Mouse (Mus musculus) stomach, embryonic 16.5 days (tissue): ENCODE data around the gene Fbxo42. TPM values are rescaled to one million over a fixed set of nuclear protein-coding genes. Genes with fewer than 3 reads are reported as not detected.

Source experiments
- ATAC-seq: fragments of 200-750 bp; cut with Nextera tagmentation; 2 replicates; pipeline ENCODE4 v1.8.0; 2017; ENCODE audit warnings: moderate number of reproducible peaks, moderate TSS enrichment; ENCODE audit not compliant: insufficient read depth, low FRiP score
- H3K27ac ChIP-seq: fragments of 300-500 bp; sonication (generic); 2 replicates; pipeline ENCODE4 v1.5.1; 2014; ENCODE audit warnings: low read length
- H3K27me3 ChIP-seq: fragments of 300-500 bp; sonication (generic); 2 replicates; pipeline ENCODE4 v1.6.1; 2014; ENCODE audit warnings: low read length, control low read depth, mixed read lengths; ENCODE audit not compliant: control insufficient read depth, insufficient read depth
- H3K36me3 ChIP-seq: fragments of 300-500 bp; sonication (generic); 2 replicates; pipeline ENCODE4 v1.6.1; 2014; ENCODE audit warnings: low read length; ENCODE audit not compliant: control insufficient read depth, insufficient read depth
- H3K4me1 ChIP-seq: fragments of 300-500 bp; sonication (generic); 2 replicates; pipeline ENCODE4 v1.6.1; 2014; ENCODE audit warnings: low read length, control low read depth, mixed read lengths; ENCODE audit not compliant: control insufficient read depth, insufficient read depth
- H3K4me2 ChIP-seq: fragments of 300-500 bp; sonication (generic); 2 replicates; pipeline ENCODE4 v1.6.1; 2014; ENCODE audit warnings: low read depth, low read length, mixed read lengths
- H3K4me3 ChIP-seq: fragments of 300-500 bp; sonication (generic); replicated peaks from 2 replicates; pipeline ENCODE4 v1.5.1; 2014; ENCODE audit warnings: mild to moderate bottlenecking, low read length
- H3K9ac ChIP-seq: fragments of 300-500 bp; sonication (generic); 2 replicates; pipeline ENCODE4 v1.6.1; 2014; ENCODE audit warnings: low read length
- H3K9me3 ChIP-seq: fragments of 300-500 bp; sonication (generic); replicated peaks from 2 replicates; pipeline ENCODE4 v1.6.1; 2016; ENCODE audit warnings: low read length, control low read depth; ENCODE audit not compliant: control insufficient read depth
- WGBS: fragments of 180-500 bp; shearing (Covaris S2); extraction: QIAGEN DNeasy Blood & Tissue Kit; methylation state at CpG from one replicate; pipeline ENCODE4 v1.1.7; 2014; 5-methylcytosine and 5-hydroxymethylcytosine counted together
- polyA plus RNA-seq: library from polyadenylated mRNA; unstranded; fragments of >200 nt; fragmentation: Nextera tagmentation; extraction: Ambion mirVana; gene quantifications from 2 replicates; pipeline ENCODE4 v1.2.1, GENCODE M21; 2015

Fbxo42 gene
- polyA plus RNA-seq, result 18.3 and 22.0 TPM in 2 replicates

DNA sequence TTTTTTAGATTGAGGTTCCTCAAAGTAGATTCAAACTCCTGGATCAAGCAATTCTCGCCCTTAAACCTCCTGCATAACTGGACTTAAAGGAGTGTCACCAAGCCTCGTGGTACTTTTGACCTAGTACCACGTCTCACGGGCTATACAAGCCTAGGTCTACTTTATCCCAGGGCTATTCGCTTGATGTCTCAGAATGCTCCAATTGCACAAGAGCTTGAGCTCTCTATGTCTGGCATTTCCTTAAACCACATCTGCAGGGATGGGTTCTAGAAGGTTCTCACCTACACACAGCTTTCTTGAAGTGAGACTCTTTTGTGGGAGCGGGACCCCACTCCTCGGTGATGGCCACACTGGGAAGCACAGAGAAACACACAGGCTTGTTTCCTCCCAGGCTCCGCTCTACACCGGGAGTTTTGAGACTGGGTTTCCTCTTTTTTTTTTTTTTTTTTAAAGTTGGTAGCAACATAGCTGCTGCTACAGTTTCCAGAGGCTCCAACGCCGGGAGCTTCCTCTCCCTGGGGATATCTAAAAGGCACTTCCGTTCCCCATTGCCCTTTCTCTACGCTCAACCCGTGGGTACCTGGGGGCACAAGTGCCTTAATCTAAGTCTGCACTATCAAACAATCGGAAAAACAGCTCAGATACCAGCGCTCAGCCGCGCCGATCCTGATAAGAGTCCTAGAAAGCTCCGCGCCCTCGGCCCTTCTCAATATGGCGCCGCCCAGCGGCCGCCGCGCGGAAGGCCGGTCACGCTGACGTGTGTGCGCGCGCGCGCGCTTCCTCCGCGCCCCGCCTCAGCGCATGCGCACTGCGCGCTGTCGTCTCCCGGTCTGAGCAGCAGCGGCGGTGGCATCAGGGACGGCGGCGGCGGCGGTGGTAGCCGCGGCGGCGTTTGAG is at the start of gene Fbxo42:
TSS of gene Fbxo42 (plus strand) at position 802 of the 897 bp plus-strand sequence.
- Histone ChIP-seq H3K27ac (peak within 1 kb of the TSS; percentile 97), H3K4me2 (peak within 1 kb of the TSS; percentile 80), H3K4me3 (peak within 1 kb of the TSS; percentile 99), H3K36me3 (no peaks in the 10 kb centered on the region), H3K9ac (peak within 1 kb of the TSS; percentile 100), H3K27me3 (no peaks in the 10 kb centered on the region), H3K4me1 (peaks cover 18% of the 10 kb centered on the region), H3K9me3 (no peaks in the 10 kb centered on the region)
- peak; percentile 87 for ATAC-seq
- WGBS, result 5% methylated on average over 58 of the region's 58 CpGs

DNA sequence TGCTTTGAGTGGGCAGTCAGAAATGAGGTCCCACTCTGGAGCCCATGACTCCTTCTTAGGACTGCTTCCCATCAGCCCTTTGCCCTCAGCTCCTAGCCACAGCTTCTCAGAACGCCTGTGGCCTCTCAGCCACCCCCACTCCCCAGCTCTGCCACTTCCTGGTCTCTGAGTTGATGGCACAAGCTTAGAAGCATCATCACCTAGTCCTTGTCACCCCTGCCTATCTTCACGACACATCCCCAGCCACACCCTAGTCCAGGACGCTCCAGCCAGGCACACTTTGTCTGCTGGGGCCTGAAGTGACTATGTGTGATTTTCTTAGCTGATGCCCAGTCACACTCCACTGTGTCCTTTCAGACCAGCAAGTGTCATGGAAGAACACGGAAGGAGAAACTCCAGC is 48.8 kb upstream of the Fbxo42 start:
- H3K4me3 ChIP-seq, result no peak overlapping the region
- no peak overlapping the region for H3K4me2 ChIP-seq
- no peaks in the 10 kb centered on the region for H3K36me3 ChIP-seq
- no peaks in the 10 kb centered on the region; the same call in 1 of the 2 replicates for H3K9me3 ChIP-seq
- H3K4me1 ChIP-seq, result no peaks in the 10 kb centered on the region
- no peak for ATAC-seq
- H3K9ac ChIP-seq, result no peak overlapping the region
- H3K27ac ChIP-seq, result no peak overlapping the region
- H3K27me3 ChIP-seq, result no peaks in the 10 kb centered on the region
- 62% methylated on average over 4 of the region's 4 CpGs for WGBS

DNA sequence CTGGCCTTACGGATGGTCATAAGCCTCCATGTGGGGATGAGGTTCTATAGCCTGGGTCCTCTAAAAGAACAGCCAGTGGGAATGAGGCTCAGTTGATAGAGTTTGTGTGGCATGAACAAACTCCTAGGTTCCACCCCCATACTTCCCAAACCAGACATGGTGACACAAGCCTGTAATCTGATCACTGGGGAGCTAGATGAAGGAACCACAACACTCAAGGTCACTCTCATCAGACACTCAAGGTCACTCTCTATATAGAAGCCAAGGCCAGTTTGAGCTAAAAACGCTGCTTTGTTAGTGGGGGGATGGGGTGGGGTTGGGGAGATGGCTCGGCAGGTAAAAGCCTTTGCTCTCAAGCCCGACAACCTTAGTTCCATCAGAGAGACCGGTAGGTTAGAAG is 47.8 kb upstream of the Fbxo42 start:
- no peak overlapping the region for H3K4me3 ChIP-seq
- H3K27me3 ChIP-seq, result no peaks in the 10 kb centered on the region
- H3K4me1 ChIP-seq, result no peaks in the 10 kb centered on the region
- H3K36me3 ChIP-seq, result no peaks in the 10 kb centered on the region
- H3K27ac ChIP-seq, result no peak overlapping the region
- ATAC-seq, result no peak
- no peaks in the 10 kb centered on the region; the same call in 1 of the 2 replicates for H3K9me3 ChIP-seq
- H3K9ac ChIP-seq, result no peak overlapping the region
- H3K4me2 ChIP-seq, result no peak overlapping the region
- 65% methylated on average over 5 of the region's 5 CpGs for WGBS

DNA sequence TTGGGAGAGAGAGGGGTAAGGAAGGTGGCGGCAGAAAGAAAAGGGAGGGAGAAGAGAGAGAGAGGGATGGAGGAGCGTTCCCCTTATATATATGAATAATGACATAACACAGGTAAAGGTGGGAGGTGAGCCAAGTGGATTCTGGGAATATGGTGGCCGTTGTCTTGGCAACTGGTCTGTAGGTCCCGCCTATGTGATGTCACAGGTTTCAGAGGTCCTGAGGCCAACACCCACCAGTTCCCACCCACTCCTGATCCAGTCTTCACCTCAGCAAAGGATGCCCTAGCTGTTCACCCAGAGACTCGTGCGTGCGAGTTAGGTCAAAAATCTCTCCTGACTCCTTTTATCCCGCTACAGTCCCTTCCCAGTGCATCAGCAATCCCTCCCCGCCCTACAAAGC is 46.4 kb upstream of the Fbxo42 start:
- 86% methylated on average over 9 of the region's 9 CpGs for WGBS
- Histone ChIP-seq H3K9ac (no peak overlapping the region), H3K4me3 (no peak overlapping the region), H3K36me3 (no peaks in the 10 kb centered on the region), H3K4me1 (no peaks in the 10 kb centered on the region), H3K27ac (no peak overlapping the region), H3K27me3 (no peaks in the 10 kb centered on the region), H3K4me2 (no peak overlapping the region), H3K9me3 (no peaks in the 10 kb centered on the region; the same call in 1 of the 2 replicates)
- no peak for ATAC-seq

DNA sequence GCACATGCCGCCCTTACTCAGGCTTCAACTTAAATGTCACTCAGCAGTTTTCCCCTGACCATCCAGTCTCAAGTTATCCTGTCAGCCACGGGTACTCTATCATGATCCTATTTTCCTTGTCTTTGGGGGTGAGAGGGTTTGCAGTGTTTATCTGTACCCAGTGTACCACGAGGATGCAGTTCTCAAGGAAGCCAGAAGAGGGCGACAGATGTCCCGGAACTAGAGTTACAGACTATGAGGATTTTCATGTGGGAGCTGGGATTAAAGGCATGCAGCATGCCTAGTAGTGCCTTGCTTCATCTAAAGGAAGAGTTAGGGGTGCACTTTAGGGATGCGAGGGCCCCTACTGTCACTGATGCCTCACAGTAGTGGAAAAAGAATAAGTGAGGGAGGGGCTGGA is 45.9 kb upstream of the Fbxo42 start:
- no peak for ATAC-seq
- H3K9ac ChIP-seq, result no peak overlapping the region
- H3K27ac ChIP-seq, result no peak overlapping the region
- H3K4me1 ChIP-seq, result no peaks in the 10 kb centered on the region
- no peak overlapping the region for H3K4me2 ChIP-seq
- H3K9me3 ChIP-seq, result no peaks in the 10 kb centered on the region; the same call in 1 of the 2 replicates
- no peaks in the 10 kb centered on the region for H3K27me3 ChIP-seq
- H3K36me3 ChIP-seq, result no peaks in the 10 kb centered on the region
- WGBS, result 64% methylated on average over 6 of the region's 6 CpGs
- H3K4me3 ChIP-seq, result no peak overlapping the region

DNA sequence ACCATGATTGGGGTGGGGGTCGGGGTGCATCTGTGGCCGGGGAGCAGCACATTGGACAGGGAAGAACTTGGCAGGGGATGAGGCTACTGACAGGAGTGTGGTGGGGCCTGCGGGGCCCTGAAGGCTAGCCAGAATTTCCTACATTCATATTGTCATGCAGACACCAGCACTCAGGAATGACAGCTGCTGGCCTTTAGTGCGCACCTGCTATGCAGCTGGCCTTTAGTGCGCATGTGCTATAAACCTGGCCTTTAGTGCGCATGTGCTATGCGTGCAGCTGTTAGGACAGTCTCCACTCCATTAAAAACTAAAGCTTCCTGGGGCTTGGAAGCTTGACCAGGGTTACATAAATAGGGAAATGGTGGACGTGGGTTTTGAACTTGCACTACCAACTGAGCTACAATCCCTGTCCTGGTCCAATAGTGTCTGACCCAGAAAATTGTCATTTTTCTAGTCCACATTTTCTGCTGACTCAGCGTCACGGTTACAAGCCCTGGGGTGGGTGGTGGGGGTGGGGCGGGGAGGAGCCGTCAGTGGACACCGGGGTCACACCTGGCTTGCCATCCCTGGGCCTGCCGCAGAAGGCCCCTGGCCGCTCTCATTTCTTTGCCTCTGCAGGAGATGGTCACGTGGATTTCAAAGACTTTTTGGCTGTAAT is 41.1 kb upstream of the Fbxo42 start:
- Histone ChIP-seq H3K9ac (no peak overlapping the region), H3K4me3 (no peak overlapping the region), H3K9me3 (peaks cover 6% of the 10 kb centered on the region; the same call in 1 of the 2 replicates), H3K27ac (no peak overlapping the region), H3K36me3 (peaks cover 14% of the 10 kb centered on the region), H3K4me1 (no peaks in the 10 kb centered on the region), H3K4me2 (no peak overlapping the region), H3K27me3 (no peaks in the 10 kb centered on the region)
- 76% methylated on average over 16 of the region's 16 CpGs for WGBS
- no peak for ATAC-seq

DNA sequence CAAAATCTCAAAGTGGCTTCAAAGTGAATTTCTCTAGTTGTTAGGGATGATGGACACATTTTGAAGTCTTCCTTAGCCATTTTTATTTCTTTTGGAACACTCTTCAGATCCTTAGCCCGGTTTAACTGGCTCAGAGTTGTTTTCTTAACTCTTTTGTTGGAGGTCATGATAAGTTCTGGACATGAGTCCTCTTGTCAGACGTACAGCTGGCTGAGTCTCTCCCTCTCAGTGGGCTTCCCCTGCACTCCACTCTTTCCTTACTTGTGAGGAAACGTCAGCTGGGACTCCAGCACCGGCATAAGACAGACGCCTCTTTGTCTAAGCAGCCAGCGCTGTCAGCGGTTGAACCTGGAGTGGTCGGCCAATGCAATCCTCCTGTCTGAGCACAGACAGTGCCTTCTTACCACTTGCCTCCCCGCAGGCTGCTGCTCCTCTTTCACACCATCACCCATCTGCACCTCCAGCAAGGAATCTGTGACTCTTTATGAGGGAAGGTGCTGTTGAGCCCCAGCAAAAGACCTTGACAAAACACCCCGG is 39.4 kb upstream of the Fbxo42 start:
- no peak overlapping the region for H3K4me3 ChIP-seq
- 27% methylated on average over 10 of the region's 10 CpGs for WGBS
- H3K4me2 ChIP-seq, result no peak overlapping the region
- H3K27ac ChIP-seq, result no peak overlapping the region
- H3K9ac ChIP-seq, result no peak overlapping the region
- peaks cover 6% of the 10 kb centered on the region; the same call in 1 of the 2 replicates for H3K9me3 ChIP-seq
- no peaks in the 10 kb centered on the region for H3K4me1 ChIP-seq
- ATAC-seq, result no peak
- H3K27me3 ChIP-seq, result no peaks in the 10 kb centered on the region
- peaks cover 17% of the 10 kb centered on the region for H3K36me3 ChIP-seq

DNA sequence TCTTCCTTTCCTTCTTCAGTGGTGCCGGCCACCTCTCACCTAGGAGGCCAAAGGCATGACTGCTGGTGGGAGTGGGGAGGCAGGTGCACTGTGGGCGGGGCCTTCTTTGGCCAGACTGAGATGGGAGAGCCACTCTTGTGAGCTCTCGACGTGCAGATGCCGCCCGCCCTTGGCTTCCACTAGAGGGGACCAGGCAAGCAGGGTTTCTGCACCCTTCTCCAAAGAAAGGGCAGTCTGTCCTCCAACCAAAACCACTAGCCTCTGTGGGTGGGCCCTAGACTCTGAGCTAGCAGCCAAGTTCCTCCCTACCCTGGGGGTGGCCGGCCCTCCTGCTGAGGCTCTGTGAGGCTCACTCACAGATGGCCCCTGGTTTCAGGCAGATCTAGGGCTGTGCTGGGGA is 33.9 kb upstream of the Fbxo42 start:
- ATAC-seq, result peak; percentile 53
- Histone ChIP-seq H3K27ac (peak overlapping the region; percentile 29; the same call in 1 of the 2 replicates), H3K4me1 (peaks cover 5% of the 10 kb centered on the region; the same call in 1 of the 2 replicates), H3K27me3 (no peaks in the 10 kb centered on the region), H3K9me3 (peaks cover 6% of the 10 kb centered on the region; the same call in 1 of the 2 replicates), H3K4me2 (no peak overlapping the region), H3K36me3 (peaks cover 26% of the 10 kb centered on the region), H3K4me3 (no peak overlapping the region), H3K9ac (no peak overlapping the region)
- WGBS, result 64% methylated on average over 7 of the region's 7 CpGs
